Mouse (Mus musculus) mouse embryonic stem cell (cell line): ENCODE measurements at regions not wholly inside any gene's neighbourhood (a gene's known extent, or its start where the extent isn't known, plus 50 kb on each side); places are given as distances from the start of the nearest gene placed in this dataset.

Source experiments
- in situ Hi-C, 2 experiments: fragments of 300-500 bp; cut with MboI; formaldehyde crosslinking; loops; 1 replicate in 1 of 2; 3 replicates in 1 of 2; pipeline ENCODE4 v1.14.3; 2019 to 2020; ENCODE audit warnings: low sequenced_read_pairs in 2 of 2, low pct_unique_long_range_greater_than_20kb in 1 of 2, mixed read lengths in 1 of 2; ENCODE audit not compliant: unreplicated experiment in 1 of 2

DNA sequence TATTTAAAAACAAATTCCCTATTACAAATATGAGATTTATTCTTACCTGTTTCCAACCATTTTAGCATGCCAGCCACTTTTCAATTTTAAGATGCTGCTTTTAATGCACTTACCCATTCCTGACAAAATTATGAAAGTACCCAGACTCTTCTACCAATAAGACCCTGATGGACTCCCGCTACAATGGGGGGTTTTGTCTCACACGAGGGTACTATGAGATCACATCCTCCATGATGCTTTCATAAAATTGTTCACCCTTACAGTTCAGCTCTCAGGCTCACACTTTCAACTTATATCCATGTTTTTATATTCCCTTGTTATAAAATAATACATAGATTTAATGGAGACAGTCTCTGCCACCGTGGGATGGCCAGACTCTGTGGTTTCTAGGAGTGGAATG lies 68.1 kb upstream of the Adamts18 start:
- in situ Hi-C loops, result no loop called here

DNA sequence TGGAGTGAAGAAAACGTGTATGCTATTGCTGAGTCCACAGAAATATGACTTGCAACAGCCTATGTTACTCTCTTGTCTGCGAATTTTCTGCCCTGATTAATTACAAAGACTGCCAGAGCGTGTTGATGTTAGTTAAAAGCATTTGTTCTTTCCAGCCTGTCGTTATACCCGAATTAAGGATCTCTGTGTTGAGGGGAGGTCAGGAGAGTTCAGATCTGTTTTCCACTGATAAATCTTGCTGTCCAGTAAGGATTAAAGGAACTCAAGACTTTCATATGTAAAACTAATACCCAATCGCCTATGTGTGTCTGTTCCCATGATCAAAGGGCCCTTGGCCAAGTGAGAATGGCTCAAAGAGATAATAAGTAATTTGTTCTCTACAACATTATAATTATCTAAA lies 68.7 kb upstream of the Adamts18 start:
- in situ Hi-C loops, result no loop called here

DNA sequence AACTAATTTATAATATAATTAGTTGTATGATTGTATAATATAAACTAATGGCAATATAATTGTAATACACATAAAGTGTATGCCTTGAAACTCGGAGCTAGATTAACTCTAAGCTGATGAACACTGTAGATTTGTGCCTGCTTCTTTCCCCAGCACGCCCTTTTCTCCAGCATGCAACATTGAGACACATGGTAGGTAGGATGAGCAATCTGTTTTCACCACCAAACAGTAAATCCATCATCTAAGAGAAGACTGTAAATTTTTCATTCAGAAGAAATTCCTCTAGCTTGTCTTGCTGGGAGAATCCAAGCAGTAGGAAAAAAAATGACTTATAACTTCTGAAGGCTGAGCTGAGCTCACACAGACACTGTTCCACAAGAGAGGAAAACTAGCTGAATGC lies 71.8 kb upstream of the Adamts18 start:
- in situ Hi-C loops, result no loop called here

DNA sequence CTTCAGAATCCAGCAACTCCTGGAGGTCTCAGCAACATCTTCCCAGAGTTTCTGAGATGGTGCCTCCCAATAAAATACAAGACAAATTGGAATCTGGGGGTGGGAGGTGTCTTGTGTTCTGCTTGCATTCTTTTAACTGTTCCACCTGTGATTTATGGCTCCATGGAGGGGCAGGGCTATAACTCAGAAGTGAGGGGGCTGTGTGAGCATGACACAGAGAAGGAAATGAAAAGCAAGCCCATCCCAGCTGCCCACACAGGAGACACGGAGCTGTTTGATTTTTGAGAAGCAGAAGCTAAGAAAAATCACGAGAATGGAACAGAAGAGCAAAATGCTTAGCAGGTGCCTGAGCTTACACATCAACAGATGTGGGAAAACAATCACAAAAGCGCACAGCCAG lies 74.8 kb upstream of the Adamts18 start:
- in situ Hi-C loops, result no loop called here

DNA sequence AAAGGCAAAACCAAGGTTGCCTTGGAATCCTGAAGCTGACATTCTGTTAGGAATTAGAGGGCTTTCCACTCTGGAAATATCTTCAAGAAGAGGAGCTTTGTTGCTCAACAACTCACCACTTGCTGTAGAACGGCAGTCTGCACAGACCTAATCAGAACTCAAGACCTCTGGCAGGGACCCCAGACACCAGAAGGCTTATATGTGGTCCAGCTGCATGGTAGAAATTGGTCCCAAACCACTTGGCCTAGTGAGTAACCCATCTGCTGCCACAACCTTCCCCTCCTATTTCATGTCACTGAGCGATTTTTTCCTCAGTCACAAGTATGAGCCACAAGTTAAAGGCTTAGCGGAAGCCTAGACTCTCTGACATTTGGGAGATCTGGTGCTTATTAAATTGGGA lies 105.2 kb upstream of the Adamts18 start:
- in situ Hi-C loops, result no loop called here

DNA sequence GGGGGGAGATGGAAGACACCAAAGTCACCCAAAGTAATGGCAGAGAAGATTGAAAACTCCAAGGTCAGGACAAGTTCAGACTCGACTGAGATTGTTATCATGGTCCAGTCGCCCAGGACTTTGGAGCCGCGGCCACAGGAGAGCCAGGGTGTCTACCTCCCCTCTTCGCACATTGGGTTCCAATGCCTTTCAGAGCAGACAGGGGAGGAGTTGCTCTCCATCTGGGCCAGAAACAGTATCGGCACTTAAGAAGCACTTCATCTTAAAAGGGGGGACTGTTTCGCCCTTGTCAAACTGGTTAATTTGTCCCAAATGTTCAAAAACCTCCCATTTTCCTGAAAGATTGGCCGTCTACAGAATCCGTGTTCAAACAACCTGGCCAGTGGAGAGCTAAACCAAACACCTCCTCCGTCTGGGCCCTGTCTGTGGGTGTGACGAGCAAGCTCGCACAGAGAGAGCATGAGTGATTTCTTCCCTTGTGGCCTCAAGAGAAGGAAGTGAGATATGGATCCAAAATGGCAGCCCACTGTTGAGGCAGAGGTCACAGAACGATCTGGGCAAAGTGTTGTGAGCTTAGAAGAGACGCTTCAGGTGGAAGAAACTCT lies 108.0 kb upstream of the Adamts18 start:
- in situ Hi-C loops, result no loop called here

DNA sequence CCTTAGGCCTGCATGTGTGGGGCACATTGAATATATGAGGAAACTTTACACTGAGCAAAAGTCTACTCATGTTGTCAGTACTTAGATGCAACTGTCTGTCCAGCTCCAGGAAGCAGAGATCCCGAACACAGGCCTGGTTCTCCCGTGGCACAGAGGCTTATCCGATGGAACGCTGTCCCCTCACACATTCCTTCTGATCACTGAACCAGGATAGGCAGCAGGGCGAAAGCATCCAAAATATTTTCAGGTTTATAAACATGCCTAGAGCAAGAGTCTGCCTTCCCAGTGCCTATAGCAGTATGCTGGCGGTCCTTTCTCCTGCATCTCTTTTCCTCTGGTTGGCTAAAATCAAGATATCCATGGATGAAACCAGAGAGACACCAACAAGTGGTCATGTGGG lies 109.3 kb upstream of the Adamts18 start:
- in situ Hi-C loops, result no loop called here

DNA sequence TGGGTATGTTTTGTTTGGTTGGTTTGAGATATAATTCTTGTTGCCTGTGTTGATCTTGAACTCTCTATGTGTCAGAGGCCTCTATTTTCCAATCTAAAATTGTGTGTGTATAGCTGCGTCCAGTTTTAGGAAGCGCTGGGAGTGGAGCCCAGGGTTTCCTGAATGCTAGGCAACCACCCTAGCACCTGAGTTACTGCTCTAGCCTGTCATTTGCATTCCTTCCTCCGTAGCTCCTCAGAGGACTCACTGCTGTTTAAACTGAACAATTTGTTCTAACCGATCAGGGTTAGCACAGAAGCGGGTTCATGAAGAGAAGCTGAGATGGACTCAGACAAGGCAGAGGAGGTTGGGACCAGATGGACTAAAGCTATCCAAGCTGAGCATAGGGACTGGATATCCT lies 127.3 kb upstream of the Adamts18 start:
- in situ Hi-C loops, result loop anchor here in 1 of 2 experiments (25.0 kb wide), 1 partner anchor 314 kb away; no protein-coding TSS in a partner anchor

DNA sequence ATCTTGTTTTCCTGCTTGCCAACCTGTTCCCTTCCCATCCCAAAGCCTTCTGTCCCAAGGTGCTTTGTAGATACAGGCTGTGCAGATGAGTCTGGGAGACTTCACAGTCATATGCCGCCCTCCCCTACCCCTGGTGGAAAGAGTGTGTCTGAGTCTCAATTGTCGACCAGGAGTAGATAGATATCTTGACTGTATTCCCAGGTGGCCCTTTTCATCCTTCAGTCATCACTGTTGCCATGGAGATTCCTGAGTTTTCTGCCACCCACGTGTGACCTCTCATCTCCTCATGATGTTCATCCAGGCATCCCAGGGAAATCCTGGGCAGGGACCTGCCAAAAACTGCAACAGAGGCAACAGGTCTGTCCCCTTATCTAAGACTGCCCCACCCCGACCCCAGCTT lies 128.1 kb upstream of the Adamts18 start:
- in situ Hi-C loops, result loop anchor here in 1 of 2 experiments (25.0 kb wide), 1 partner anchor 314 kb away; no protein-coding TSS in a partner anchor

DNA sequence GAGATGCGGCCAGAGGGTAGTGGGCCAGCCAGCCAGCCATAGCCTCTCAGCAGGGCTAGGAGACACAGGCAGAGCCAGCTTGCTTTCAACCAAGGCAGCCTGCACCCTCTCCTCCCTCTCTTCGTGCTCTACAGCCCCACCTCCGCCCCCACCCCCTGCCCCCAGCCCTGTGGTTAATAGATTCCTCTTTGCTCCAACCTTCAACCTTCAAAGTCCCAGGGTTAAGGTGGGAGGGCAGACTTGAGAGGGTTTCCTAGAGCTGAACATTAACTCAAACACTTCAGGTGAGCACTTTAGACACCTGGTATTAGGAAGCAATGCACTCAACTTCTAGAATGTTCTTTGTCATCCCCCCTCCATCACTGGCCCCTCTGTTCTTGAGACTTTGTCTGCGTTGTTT lies 128.5 kb upstream of the Adamts18 start:
- in situ Hi-C loops, result loop anchor here in 1 of 2 experiments (25.0 kb wide), 1 partner anchor 315 kb away; no protein-coding TSS in a partner anchor

DNA sequence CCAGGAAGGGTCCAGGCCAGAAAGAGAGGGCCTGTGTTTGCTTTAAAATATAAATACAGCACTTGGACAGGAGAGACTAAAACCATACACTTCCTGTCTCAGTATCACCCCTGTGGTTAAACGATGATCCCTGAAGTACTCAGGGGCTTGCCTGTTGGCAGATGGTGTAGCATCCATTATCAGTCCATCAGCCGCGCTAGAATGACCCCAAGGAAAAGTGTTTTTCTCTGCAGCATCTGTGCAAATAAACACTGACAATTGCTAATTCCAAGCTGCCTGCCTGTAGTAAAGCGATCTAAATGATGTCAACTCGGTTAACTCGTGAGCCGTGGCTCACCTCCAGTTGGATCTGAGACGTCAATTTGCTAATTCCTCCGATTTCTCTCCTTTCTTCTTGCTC lies 130.4 kb upstream of the Adamts18 start:
- in situ Hi-C loops, result loop anchor here in 1 of 2 experiments (25.0 kb wide), 1 partner anchor 317 kb away; no protein-coding TSS in a partner anchor

DNA sequence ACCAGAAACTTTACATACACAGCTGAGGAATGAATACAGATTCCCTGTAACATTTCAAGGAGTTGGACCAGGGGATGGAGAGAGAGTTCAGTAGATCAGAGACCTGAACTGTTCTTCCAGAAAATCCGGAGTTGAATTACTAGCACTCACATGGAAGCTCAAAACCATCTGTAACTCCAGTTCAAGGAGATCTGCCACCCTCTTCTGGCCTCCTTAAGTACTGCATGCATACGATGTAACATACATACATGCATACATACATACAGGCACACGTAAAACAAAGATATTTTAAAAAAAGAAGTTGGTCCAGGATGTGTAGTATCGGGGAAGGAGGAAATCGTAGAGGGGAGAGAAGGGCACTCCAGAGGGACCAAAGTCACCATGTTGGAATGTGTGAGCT lies 131.3 kb upstream of the Adamts18 start:
- in situ Hi-C loops, result loop anchor here (5.0 to 25.0 kb wide), 2 partner anchors 308 to 318 kb away; no protein-coding TSS in a partner anchor

DNA sequence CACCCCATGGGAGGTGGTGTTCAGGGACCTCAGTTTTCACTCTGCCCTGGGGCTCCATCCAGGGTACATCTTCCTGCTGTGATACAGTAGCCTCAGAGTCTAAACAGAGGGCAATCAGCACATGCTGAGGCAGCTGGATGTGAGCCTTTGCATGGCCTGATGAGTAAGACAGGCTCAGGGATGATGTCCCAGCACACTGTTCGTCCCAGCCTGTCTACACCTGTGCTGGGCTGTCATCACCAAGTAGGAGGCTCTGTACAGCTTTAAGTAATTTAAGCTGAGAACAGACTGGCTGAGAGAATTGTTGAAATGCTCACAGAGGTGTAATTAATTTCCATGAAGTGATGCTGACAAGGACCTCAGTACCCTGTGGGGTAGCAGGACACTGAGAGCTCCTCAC lies 132.8 kb upstream of the Adamts18 start:
- in situ Hi-C loops, result loop anchor here (5.0 to 25.0 kb wide), 2 partner anchors 309 to 319 kb away; no protein-coding TSS in a partner anchor

DNA sequence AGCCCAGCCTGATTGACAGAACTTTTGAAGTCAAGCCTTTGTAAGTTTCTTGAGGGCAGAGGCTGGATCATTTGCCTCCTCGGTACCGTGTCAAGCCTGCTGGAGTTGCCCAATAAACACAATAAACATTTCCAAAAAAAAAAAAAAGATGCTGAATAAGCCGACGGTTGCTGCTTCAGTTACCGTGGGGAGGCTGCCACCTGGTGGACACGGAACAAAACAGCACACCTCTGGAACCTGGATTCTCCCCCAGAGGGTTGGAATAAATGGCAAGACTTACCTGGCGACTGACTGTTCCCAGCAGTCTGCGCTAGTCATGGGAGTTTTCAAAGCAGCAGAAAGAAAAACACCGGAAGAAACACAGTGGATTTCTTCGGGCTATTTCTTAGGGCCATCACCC lies 136.3 kb upstream of the Adamts18 start:
- in situ Hi-C loops, result loop anchor here (5.0 to 25.0 kb wide), 2 partner anchors 313 to 323 kb away; no protein-coding TSS in a partner anchor

DNA sequence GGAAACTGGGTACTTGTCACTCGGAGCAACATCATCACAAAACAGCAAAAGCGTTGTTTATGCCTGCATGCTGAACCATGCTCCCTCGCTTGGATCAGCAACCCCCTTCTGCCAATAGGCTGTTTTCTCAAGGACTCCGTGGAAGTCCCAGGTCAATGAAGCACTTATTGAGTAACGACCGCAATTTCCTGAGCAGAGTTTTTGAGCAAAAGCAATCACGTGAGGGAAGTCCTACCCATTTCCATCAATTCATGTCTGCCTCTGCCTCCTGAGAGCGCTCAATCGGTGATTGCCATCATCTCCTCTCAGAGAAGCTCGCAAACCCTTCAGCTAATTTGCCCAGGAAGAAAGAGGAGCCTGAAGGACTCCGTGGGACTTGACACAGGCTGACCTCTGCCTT lies 136.9 kb upstream of the Adamts18 start:
- in situ Hi-C loops, result loop anchor here in 1 of 2 experiments (25.0 kb wide), 1 partner anchor 323 kb away; no protein-coding TSS in a partner anchor

DNA sequence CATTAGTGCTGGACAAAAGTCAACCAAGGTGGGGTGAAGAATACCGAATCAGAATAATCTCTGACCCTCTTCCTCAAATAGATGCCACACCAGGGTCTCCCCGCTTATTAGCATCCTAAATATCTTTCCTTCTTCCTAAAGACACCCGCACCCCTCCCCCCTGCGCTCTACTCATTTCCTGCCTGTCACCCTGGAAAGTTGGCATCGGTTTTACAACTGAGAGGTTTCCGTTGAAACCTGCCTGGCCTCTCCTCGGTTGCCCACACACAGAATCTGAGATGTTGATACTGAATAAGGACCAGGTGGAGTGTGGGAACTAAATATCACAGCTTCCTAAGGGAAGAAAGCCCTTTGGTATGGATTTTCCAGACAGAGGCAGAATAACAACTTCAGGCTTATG lies 137.4 kb upstream of the Adamts18 start:
- in situ Hi-C loops, result loop anchor here in 1 of 2 experiments (25.0 kb wide), 1 partner anchor 324 kb away; no protein-coding TSS in a partner anchor

DNA sequence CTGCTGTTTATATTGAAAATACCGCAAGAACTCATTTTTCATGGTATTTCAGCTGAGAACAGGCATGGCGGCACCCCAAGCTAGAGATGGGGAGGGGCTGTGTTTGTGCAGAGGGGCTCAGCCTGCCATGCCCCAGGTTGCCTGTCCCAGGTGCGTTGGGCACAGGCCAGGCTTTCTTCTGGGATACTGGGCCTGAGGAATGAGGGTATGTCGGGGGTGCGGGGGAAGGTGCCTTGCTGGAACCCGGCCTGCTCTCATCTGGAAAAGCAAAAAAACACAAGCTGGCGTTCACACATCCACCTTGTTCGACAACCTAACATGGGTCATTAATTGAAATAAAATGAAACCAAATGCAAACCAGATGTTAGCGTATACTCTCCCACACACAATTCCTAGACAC lies 142.2 kb upstream of the Adamts18 start:
- in situ Hi-C loops, result loop anchor here in 1 of 2 experiments (25.0 kb wide), 1 partner anchor 328 kb away; no protein-coding TSS in a partner anchor

DNA sequence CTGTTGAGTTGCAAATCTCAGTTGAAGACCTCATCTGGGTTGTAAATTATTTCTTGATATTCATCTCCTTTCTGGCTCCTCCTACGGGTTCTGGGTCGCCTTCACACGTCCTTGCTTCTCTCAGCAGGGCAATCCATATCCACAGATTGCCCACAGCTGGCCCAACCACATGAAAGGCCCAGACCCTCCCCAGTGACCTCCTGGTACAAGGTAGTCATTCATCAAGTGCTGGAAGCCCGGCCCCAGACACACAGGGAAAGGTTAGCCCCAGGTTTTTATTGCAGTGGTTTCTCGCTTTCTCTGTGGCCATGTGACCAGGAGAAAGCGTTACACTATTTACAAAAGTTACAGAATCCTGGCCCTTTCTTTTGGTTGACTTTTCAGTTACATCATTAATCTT lies 134.5 kb upstream of the Nudt7 start:
- in situ Hi-C loops, result loop anchor here in 1 of 2 experiments (25.0 kb wide), 1 partner anchor 337 kb away; no protein-coding TSS in a partner anchor

DNA sequence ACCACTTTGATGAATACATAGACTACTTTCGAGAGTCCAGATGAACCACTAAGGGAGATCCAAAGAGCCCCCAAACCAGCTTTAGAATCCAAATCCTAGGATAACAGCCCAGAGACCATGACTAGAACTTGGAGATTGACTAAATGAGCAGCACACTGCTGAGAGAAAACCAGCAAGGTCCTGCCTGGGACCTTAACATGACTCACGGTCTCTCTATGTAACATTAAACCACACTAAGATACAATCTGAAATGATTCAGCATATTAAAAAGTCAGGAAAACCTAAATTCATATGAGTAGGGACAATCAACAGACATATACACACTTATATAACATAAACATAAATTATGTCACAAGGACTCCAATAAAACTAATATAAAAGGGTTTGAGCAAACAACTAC lies 131.7 kb upstream of the Nudt7 start:
- in situ Hi-C loops, result no loop called here

DNA sequence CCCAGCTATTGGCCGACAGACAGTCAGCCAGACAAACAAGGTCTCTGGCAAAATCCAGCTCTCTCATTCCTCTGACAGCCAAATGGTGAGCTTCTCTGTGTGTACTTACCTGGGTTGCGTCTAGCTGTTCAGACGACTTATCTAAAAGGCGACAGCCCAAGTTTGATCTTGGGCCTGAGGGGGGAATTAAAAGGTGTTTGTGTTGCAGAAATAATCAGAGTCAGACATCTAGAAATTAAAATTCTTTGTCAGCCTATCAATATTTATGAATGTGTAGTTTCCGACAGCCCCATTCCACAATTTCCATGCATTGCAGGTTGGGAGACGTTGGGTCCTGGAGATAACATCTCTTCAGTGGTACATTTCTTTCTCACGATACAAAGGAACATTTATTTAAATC lies 128.9 kb upstream of the Nudt7 start:
- in situ Hi-C loops, result no loop called here
